Mouse (Mus musculus) midbrain, embryonic 11.5 days (tissue): ENCODE results near the gene Bmpr1b. TPM values are rescaled to one million over a fixed set of nuclear protein-coding genes. Genes with fewer than 3 reads are reported as not detected.

Experiments used
- ATAC-seq: fragments of 200-750 bp; cut with Nextera tagmentation; 2 replicates; pipeline ENCODE4 v1.8.0; 2017; ENCODE audit warnings: moderate TSS enrichment, moderate library complexity; ENCODE audit not compliant: low FRiP score
- DNase-seq: peaks from one replicate; pipeline ENCODE4 v3.0.0; 2015; ENCODE audit warnings: low spot score; ENCODE audit errors: missing footprints
- H3K27ac ChIP-seq: fragments of 300-500 bp; sonication (generic); 2 replicates; pipeline ENCODE4 v1.5.1; 2014; ENCODE audit warnings: low read depth, low read length
- H3K27me3 ChIP-seq: fragments of 300-500 bp; sonication (generic); 2 replicates; pipeline ENCODE4 v1.6.1; 2014; ENCODE audit warnings: mild to moderate bottlenecking, low read length, moderate library complexity, mixed read lengths; ENCODE audit not compliant: control insufficient read depth, insufficient read depth
- H3K36me3 ChIP-seq: fragments of 300-500 bp; sonication (generic); 2 replicates; pipeline ENCODE4 v1.6.1; 2014; ENCODE audit warnings: mild to moderate bottlenecking, low read length, moderate library complexity, mixed read lengths; ENCODE audit not compliant: control insufficient read depth, insufficient read depth
- H3K4me1 ChIP-seq: fragments of 300-500 bp; sonication (generic); 2 replicates; pipeline ENCODE4 v1.6.1; 2014; ENCODE audit warnings: low read length; ENCODE audit not compliant: control insufficient read depth, insufficient read depth
- H3K4me2 ChIP-seq: fragments of 300-500 bp; sonication (generic); 2 replicates; pipeline ENCODE4 v1.6.1; 2014; ENCODE audit warnings: mild to moderate bottlenecking, moderate library complexity
- H3K4me3 ChIP-seq: fragments of 300-500 bp; sonication (generic); 2 replicates; pipeline ENCODE4 v1.5.1; 2014; ENCODE audit warnings: low read depth, low read length
- H3K9ac ChIP-seq: fragments of 300-500 bp; sonication (generic); 2 replicates; pipeline ENCODE4 v1.6.1; 2014; ENCODE audit warnings: low read length
- H3K9me3 ChIP-seq: fragments of 300-500 bp; sonication (generic); 2 replicates; pipeline ENCODE4 v1.6.1; 2016; ENCODE audit warnings: low read length; ENCODE audit not compliant: control insufficient read depth
- WGBS: fragments of 180-500 bp; shearing (Covaris S2); extraction: QIAGEN DNeasy Blood & Tissue Kit; methylation state at CpG from one replicate; pipeline ENCODE4 v1.1.7; 2014; 5-methylcytosine and 5-hydroxymethylcytosine counted together
- polyA plus RNA-seq: library from polyadenylated mRNA; unstranded; fragments of >200 nt; fragmentation: Nextera tagmentation; extraction: Ambion mirVana; gene quantifications from 2 replicates; pipeline ENCODE4 v1.2.1, GENCODE M21; 2014

Bmpr1b gene
- polyA plus RNA-seq, 1 experiment from 2014 or later: 5.5 TPM

DNA sequence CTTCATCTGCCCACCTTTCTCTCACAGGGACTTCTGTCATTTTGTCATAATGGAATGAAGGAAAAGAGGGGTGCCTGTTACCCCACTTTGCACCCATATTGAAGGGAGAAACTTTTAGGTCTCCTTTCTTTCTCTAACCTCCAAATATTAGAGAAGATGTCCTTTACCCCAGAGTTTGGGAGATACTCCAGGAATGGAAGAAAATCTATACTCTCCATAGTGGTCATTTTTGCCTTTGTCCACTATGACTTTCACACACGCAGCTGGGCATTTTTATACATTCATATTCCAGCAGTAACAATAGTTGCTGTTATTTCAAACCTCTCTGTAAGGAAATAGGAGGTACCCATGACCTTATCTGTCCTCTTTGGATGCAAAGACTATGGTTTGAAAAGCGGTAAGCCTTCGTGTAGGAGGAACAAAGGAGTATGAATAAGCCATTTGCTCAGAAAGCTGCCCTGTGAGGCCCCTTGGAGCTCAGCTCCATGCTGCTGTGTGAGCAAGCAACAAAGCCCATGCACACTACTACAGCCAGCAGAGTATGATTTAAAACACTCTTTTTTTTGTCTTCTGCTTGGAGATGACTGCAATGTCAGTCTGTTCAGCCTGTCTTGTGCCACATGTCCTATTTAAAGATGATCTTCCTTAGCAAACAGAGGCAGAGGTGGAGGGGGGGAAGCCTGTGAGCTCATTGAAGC, 350.5 kb downstream of the Bmpr1b start:
- Histone ChIP-seq H3K9ac (peak overlapping the region; percentile 47; the same call in 1 of the 2 replicates), H3K27ac (peak overlapping the region; percentile 72), H3K4me3 (peak overlapping the region; percentile 11; the same call in 1 of the 2 replicates), H3K27me3 (no peaks in the 10 kb centered on the region; the same call in 1 of the 2 replicates), H3K4me2 (peak overlapping the region; percentile 28), H3K36me3 (no peaks in the 10 kb centered on the region), H3K4me1 (peaks cover 17% of the 10 kb centered on the region), H3K9me3 (no peaks in the 10 kb centered on the region)
- WGBS: 12% methylated on average over 3 of the region's 3 CpGs
- ATAC-seq (peak; percentile 82), DNase-seq (peak; percentile 91)

DNA sequence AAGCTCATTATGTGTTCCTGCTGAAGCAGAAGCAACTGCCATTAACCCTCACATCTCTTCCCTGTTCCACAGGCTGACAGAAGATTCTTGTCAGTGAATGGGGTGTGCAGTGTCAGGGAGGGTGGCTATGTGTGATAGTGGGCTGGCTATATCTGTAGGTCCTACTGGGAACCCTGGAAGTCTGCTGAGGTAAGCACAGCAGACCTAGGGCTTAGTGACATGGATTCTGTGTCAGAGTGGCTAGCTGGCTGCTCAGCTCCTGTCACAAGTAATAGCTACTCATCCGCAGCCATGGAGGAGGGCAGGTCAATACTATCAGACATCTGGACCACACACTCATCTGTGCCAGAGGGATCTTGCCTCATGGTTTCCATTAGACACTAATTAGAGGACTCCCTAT, 354.4 kb downstream of the Bmpr1b start:
- H3K9ac ChIP-seq: no peak overlapping the region
- H3K4me3 ChIP-seq: no peak overlapping the region
- ATAC-seq: no peak
- H3K36me3 ChIP-seq: no peaks in the 10 kb centered on the region
- H3K27ac ChIP-seq: no peak overlapping the region
- no peak for DNase-seq
- no peaks in the 10 kb centered on the region for H3K9me3 ChIP-seq
- H3K27me3 ChIP-seq: no peaks in the 10 kb centered on the region; the same call in 1 of the 2 replicates
- no peak overlapping the region for H3K4me2 ChIP-seq
- WGBS: 50% methylated on average over 1 of the region's 1 CpGs
- peaks cover 21% of the 10 kb centered on the region for H3K4me1 ChIP-seq

DNA sequence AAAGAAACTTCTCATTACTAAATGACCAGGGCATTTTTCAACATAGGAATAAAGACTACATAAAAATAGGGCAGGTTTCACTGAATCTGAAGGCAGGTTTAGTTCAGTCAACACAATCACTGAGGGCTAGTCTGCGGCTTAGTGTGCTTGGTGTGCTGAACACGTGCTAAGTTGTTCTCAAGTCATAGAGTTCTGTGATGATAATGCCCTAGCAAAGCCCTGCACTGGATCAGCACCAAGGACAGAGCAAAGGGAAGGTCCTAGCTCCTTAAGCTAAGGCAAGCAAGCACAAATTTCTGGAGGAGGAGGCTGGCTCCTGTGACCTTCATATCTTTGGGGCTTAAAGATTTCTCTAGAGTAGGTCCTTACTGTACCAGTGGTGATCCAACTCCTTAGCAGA, 357.9 kb downstream of the Bmpr1b start:
- 28% methylated on average over 2 of the region's 2 CpGs for WGBS
- H3K4me3 ChIP-seq: no peak overlapping the region
- H3K4me1 ChIP-seq: peaks cover 6% of the 10 kb centered on the region; the same call in 1 of the 2 replicates
- H3K27me3 ChIP-seq: no peaks in the 10 kb centered on the region
- peak; percentile 90 for DNase-seq
- H3K4me2 ChIP-seq: no peak overlapping the region
- ATAC-seq: peak; percentile 63
- H3K9ac ChIP-seq: no peak overlapping the region
- H3K27ac ChIP-seq: no peak overlapping the region
- H3K9me3 ChIP-seq: no peaks in the 10 kb centered on the region
- no peaks in the 10 kb centered on the region for H3K36me3 ChIP-seq

DNA sequence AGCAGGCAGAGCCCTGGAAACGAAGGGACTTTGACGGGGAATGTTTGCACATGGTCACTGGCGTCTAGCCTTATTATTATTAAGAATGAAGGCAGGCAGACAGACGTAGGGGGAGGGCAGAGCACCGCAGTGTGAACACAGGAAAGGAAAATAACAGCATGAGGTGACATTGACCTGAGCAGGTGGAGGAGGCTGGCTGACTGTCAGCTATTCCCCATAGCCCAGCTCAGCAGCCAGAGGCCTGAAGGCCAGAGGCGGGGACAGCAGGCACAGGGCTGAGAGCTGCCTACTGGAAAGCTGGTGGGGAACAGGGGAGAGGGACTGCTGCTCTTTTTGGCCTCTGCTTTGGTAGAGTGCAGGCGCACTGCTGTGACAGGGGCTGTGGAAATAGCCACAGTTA, 358.3 kb downstream of the Bmpr1b start:
- peaks cover 6% of the 10 kb centered on the region; the same call in 1 of the 2 replicates for H3K4me1 ChIP-seq
- ATAC-seq (peak; percentile 64), DNase-seq (no peak)
- H3K27me3 ChIP-seq: no peaks in the 10 kb centered on the region
- no peak overlapping the region for H3K4me2 ChIP-seq
- H3K27ac ChIP-seq: no peak overlapping the region
- no peaks in the 10 kb centered on the region for H3K36me3 ChIP-seq
- H3K9me3 ChIP-seq: no peaks in the 10 kb centered on the region
- WGBS: 50% methylated on average over 7 of the region's 7 CpGs
- no peak overlapping the region for H3K9ac ChIP-seq
- H3K4me3 ChIP-seq: no peak overlapping the region

DNA sequence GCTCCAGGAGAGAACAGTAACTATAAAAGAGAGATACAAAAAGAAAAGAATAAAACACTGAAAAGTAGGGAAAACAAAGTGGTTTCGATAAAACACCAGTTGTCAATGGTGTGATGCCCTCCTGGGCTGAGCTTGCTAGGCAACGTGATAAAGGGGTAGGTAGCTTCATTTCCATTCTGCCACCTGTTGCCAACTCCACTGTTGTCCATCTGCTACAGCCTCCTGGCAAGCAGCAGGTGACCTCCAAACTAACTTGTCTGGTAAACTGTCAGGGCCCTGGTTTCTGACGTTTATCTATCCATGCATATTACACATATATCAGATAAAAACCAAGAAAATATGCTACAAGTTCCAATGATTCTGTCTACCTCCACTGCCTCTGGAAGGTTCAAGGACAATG, 359.6 kb downstream of the Bmpr1b start:
- WGBS: 90% methylated on average over 3 of the region's 3 CpGs

DNA sequence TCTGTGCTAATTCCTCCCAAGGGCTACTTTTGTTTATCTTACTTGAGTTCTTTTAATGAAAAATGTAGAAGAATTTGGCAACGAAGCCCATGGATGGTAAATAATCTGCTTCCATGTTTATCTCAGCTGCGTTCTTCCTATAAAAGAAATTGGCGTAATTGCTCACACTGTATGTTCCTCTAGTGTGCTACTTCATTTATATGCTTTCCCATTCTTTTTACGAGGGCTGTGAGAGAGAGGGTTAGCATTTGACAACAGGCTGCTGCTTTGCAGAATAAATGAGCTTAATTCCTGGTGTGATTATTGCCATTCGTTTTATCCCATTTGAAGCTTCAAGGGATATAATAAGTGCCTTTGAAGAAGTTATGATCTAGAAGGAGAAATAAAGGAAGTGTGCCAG, 365.1 kb downstream of the Bmpr1b start:
- WGBS: 82% methylated on average over 5 of the region's 5 CpGs

More for the DNA sequence above, 359.6 kb downstream of the Bmpr1b start:
- Histone ChIP-seq H3K4me2 (no peak overlapping the region), H3K9ac (no peak overlapping the region), H3K4me3 (no peak overlapping the region), H3K27me3 (no peaks in the 10 kb centered on the region), H3K9me3 (no peaks in the 10 kb centered on the region), H3K4me1 (peaks cover 6% of the 10 kb centered on the region; the same call in 1 of the 2 replicates), H3K36me3 (no peaks in the 10 kb centered on the region), H3K27ac (no peak overlapping the region)
- no peak for DNase-seq
- ATAC-seq: no peak

DNA sequence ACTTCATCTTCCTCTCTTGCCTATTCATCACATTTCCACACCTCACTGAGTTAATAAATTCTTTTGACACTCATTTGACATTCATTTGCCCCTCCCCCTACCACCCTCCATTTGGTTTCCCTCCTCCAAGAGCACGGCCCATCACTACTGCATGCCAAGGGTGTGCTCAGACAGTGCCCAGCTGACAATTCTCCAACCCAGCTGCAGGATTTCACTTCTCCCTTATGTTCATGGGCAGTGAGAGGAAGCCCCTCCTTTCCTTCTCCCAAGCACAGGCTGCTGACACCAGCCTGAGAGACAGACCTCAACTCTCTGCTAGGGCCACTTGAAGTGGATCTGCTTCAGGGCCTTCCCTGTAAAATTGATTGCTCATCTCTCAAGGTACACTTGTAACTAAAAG, 371.4 kb downstream of the Bmpr1b start:
- DNase-seq (no peak), ATAC-seq (peak; percentile 63; the same call in 1 of the 2 replicates)
- no peaks in the 10 kb centered on the region for H3K4me1 ChIP-seq
- no peaks in the 10 kb centered on the region for H3K9me3 ChIP-seq
- H3K36me3 ChIP-seq: no peaks in the 10 kb centered on the region
- no peak overlapping the region for H3K9ac ChIP-seq
- H3K4me3 ChIP-seq: no peak overlapping the region
- no peak overlapping the region for H3K27ac ChIP-seq
- H3K4me2 ChIP-seq: no peak overlapping the region
- 46% methylated on average over 1 of the region's 1 CpGs for WGBS
- no peaks in the 10 kb centered on the region for H3K27me3 ChIP-seq

More for the DNA sequence above, 365.1 kb downstream of the Bmpr1b start:
- Histone ChIP-seq H3K4me1 (no peaks in the 10 kb centered on the region), H3K36me3 (no peaks in the 10 kb centered on the region), H3K27me3 (no peaks in the 10 kb centered on the region), H3K4me3 (no peak overlapping the region), H3K27ac (no peak overlapping the region), H3K4me2 (no peak overlapping the region), H3K9ac (no peak overlapping the region), H3K9me3 (no peaks in the 10 kb centered on the region)
- ATAC-seq: no peak
- no peak for DNase-seq

DNA sequence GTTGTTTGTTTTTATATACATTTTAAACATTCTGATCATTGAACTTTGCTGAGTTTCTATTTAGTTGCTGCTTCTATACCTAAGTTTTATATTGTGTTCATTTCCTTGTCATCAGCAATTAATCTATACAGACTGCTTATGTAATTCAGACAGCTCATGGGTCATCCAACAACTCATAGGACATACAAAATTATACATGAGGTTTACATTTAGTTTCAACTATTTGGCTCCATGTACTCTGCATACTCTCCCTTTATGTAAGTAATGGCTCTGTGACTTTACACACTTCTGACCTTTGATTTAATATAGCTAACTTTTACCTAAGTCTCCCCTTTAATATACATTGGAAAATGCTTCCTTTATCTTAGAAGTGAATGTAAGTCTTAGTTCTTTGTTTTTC, 371.9 kb downstream of the Bmpr1b start:
- Histone ChIP-seq H3K4me3 (no peak overlapping the region), H3K4me1 (no peaks in the 10 kb centered on the region)

DNA sequence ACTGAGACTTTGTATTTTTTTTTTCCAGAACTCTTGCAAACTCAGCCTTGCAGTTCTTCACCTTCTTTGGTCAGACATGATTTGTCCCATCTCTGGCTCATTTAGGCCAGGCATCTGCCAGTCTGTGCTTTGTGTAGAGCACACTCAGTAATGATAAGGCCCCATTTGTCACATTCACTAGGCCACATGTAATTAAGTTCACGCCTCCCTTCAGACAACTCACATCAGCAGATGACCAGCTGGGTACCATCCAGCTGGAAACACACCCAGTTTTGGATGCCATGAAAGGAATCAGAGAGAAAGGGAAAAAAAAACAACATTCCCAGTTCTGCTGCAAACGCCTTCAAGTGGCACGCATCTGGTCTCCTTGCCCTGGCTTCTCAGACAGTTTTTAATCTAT, 374.9 kb downstream of the Bmpr1b start:
- Histone ChIP-seq H3K9ac (no peak overlapping the region), H3K27ac (no peak overlapping the region), H3K27me3 (no peaks in the 10 kb centered on the region), H3K4me2 (no peak overlapping the region), H3K4me3 (no peak overlapping the region), H3K36me3 (no peaks in the 10 kb centered on the region), H3K4me1 (no peaks in the 10 kb centered on the region), H3K9me3 (no peaks in the 10 kb centered on the region)
- DNase-seq (no peak), ATAC-seq (no peak)
- WGBS: 93% methylated on average over 3 of the region's 3 CpGs

More for the DNA sequence above, 371.9 kb downstream of the Bmpr1b start:
- ATAC-seq (0 out of 2 replicates have a peak, but pooled peaks have one; percentile 2), DNase-seq (no peak)
- H3K4me2 ChIP-seq: no peak overlapping the region
- H3K27me3 ChIP-seq: no peaks in the 10 kb centered on the region
- no peak overlapping the region for H3K9ac ChIP-seq
- no peaks in the 10 kb centered on the region for H3K9me3 ChIP-seq
- H3K36me3 ChIP-seq: no peaks in the 10 kb centered on the region
- H3K27ac ChIP-seq: no peak overlapping the region
